Mouse (Mus musculus) myocyte (in vitro differentiated cells): ENCODE data around the gene Foxo1. TPM values are rescaled to one million over a fixed set of nuclear protein-coding genes. Genes with fewer than 3 reads are reported as not detected.

Source experiments
- H3K27me3 ChIP-seq: one replicate; pipeline ENCODE4 v1.6.1; 2011; ENCODE audit not compliant: control insufficient read depth, insufficient read depth, insufficient read length
- H3K36me3 ChIP-seq: one replicate; pipeline ENCODE4 v1.6.1; 2011; ENCODE audit not compliant: control insufficient read depth, insufficient read depth
- H3K4me2 ChIP-seq: one replicate; pipeline ENCODE4 v1.6.1; 2011; ENCODE audit warnings: low read depth, control low read depth
- H3K4me3 ChIP-seq: one replicate; pipeline ENCODE4 v1.5.1; 2011; ENCODE audit warnings: mild to moderate bottlenecking, control low read depth, moderate library complexity
- H3K79me2 ChIP-seq: one replicate; pipeline ENCODE4 v1.6.1; 2011; ENCODE audit not compliant: control insufficient read depth, insufficient read depth
- H3ac ChIP-seq: one replicate; pipeline ENCODE4 v1.6.1; 2011; ENCODE audit not compliant: control insufficient read depth, insufficient read length
- CEBPB ChIP-seq: IDR thresholded peaks from 2 replicates; pipeline ENCODE4 v1.6.1; 2011; ENCODE audit warnings: mild to moderate bottlenecking, moderate library complexity; ENCODE audit not compliant: poor library complexity, insufficient read depth, severe bottlenecking
- E2F4 ChIP-seq: IDR thresholded peaks from one replicate; pipeline ENCODE4 v1.6.1; 2011; ENCODE audit warnings: mild to moderate bottlenecking, control low read depth, moderate library complexity; ENCODE audit not compliant: insufficient read depth
- MAX ChIP-seq: IDR thresholded peaks from one replicate; pipeline ENCODE4 v1.6.1; 2011; ENCODE audit warnings: low read depth, mild to moderate bottlenecking, control low read depth
- MYOD1 ChIP-seq, 3 experiments: IDR thresholded peaks; one replicate each; pipeline ENCODE4 v1.6.1; 2011; ENCODE audit warnings: control low read depth in 2 of 3, low read depth in 2 of 3, mild to moderate bottlenecking in 2 of 3, moderate library complexity in 1 of 3; ENCODE audit not compliant: insufficient read length in 2 of 3, control insufficient read depth in 1 of 3
- MYOG ChIP-seq, 3 experiments: IDR thresholded peaks; one replicate each; pipeline ENCODE4 v1.6.1; 2011; ENCODE audit warnings: control low read depth in 2 of 3, low read depth in 2 of 3, mild to moderate bottlenecking in 2 of 3; ENCODE audit not compliant: insufficient read length in 2 of 3, control insufficient read depth in 1 of 3, insufficient read depth in 1 of 3
- POLR2A ChIP-seq: IDR thresholded peaks from one replicate; pipeline ENCODE4 v1.6.1; 2011; ENCODE audit warnings: low read depth, mild to moderate bottlenecking, control low read depth, moderate library complexity; ENCODE audit not compliant: insufficient read length
- POLR2AphosphoS2 ChIP-seq: IDR thresholded peaks from one replicate; pipeline ENCODE4 v1.6.1; 2011; ENCODE audit warnings: low read depth, control low read depth; ENCODE audit not compliant: insufficient read length
- REST ChIP-seq: IDR thresholded peaks from one replicate; pipeline ENCODE4 v1.6.1; 2011; ENCODE audit warnings: mild to moderate bottlenecking, control low read depth, moderate library complexity; ENCODE audit not compliant: insufficient read depth, insufficient read length
- SRF ChIP-seq: IDR thresholded peaks from one replicate; pipeline ENCODE4 v1.6.1; 2011; ENCODE audit warnings: low read depth; ENCODE audit not compliant: control insufficient read depth, insufficient read length
- TCF12 ChIP-seq: IDR thresholded peaks from one replicate; pipeline ENCODE4 v1.6.1; 2011; ENCODE audit warnings: mild to moderate bottlenecking, control low read depth; ENCODE audit not compliant: poor library complexity, insufficient read depth, severe bottlenecking
- TCF3 ChIP-seq: IDR thresholded peaks from one replicate; pipeline ENCODE4 v1.6.1; 2011; ENCODE audit warnings: low read depth, control low read depth; ENCODE audit not compliant: insufficient read length
- USF1 ChIP-seq: IDR thresholded peaks from one replicate; pipeline ENCODE4 v1.6.1; 2011; ENCODE audit warnings: low read depth, mild to moderate bottlenecking, control low read depth, moderate library complexity
- polyA plus RNA-seq: library from polyadenylated mRNA; unstranded; fragments of >200 nt; fragmentation: generic; extraction: Trizol; gene quantifications from one replicate; pipeline ENCODE4 v1.2.1, GENCODE M21; 2012; ENCODE audit warnings: missing spikeins

The Foxo1 gene
- polyA plus RNA-seq, result 7.2 TPM

GRCm38 (mm10) chr3:52267652-52268486, at the start of gene Foxo1:
Gene Foxo1, plus strand, starts transcription at chr3:52268336.
- peak; percentile 94 for TF ChIP-seq POLR2AphosphoS2
- TF ChIP-seq POLR2A, result peak; percentile 99
- TF ChIP-seq USF1, result no peak
- TF ChIP-seq MYOG (IDR thresholded peaks at IDR 0.05; ENCODE audit: control insufficient read depth in 1 of 3, insufficient read depth in 1 of 3, insufficient read length in 2 of 3, low read depth in 2 of 3), result peak in 1 of 3 experiments; percentile 26
- Histone ChIP-seq H3K4me3 (peak within 1 kb of the TSS; percentile 84), H3K27me3 (no peaks in the 10 kb centered on the region), H3K79me2 (peaks cover 32% of the 10 kb centered on the region), H3K36me3 (no peaks in the 10 kb centered on the region), H3K4me2 (peak within 1 kb of the TSS; percentile 97), H3ac (peak within 1 kb of the TSS; percentile 85)

GRCm38 (mm10) chr3:52218864-52219263, 49.3 kb upstream of the Foxo1 start:
- H3K36me3 ChIP-seq, result no peaks in the 10 kb centered on the region
- TF ChIP-seq POLR2A (no peak), MYOG (IDR thresholded peaks at IDR 0.05; ENCODE audit: control insufficient read depth in 1 of 3, insufficient read depth in 1 of 3, insufficient read length in 2 of 3, low read depth in 2 of 3) (no peak), SRF (no peak), E2F4 (no peak), POLR2AphosphoS2 (no peak), CEBPB (no peak)
- H3K4me2 ChIP-seq, result no peak overlapping the region
- H3ac ChIP-seq, result no peak overlapping the region
- no peak overlapping the region for H3K4me3 ChIP-seq
- no peaks in the 10 kb centered on the region for H3K27me3 ChIP-seq
- H3K79me2 ChIP-seq, result no peaks in the 10 kb centered on the region

- H3K79me2 ChIP-seq, result no peaks in the 10 kb centered on the region
- TF ChIP-seq E2F4 (no peak), CEBPB (no peak), TCF3 (no peak), POLR2A (no peak), MYOD1 (IDR thresholded peaks at IDR 0.05; ENCODE audit: control insufficient read depth in 1 of 3, insufficient read length in 2 of 3, low read depth in 2 of 3) (no peak), SRF (no peak), REST (no peak), MYOG (IDR thresholded peaks at IDR 0.05; ENCODE audit: control insufficient read depth in 1 of 3, insufficient read depth in 1 of 3, insufficient read length in 2 of 3, low read depth in 2 of 3) (no peak), USF1 (no peak), POLR2AphosphoS2 (no peak), MAX (no peak), TCF12 (no peak)
- H3K4me3 ChIP-seq, result no peak overlapping the region
- no peak overlapping the region for H3ac ChIP-seq
- no peaks in the 10 kb centered on the region for H3K27me3 ChIP-seq
- H3K36me3 ChIP-seq, result no peaks in the 10 kb centered on the region
- H3K4me2 ChIP-seq, result no peak overlapping the region
Observed at GRCm38 (mm10) chr3:52221082-52221481, 47.1 kb upstream of the Foxo1 start.

- no peak overlapping the region for H3ac ChIP-seq
- TF ChIP-seq CEBPB, result no peak
- TF ChIP-seq TCF12, result no peak
- no peak for TF ChIP-seq POLR2AphosphoS2
- no peak for TF ChIP-seq REST
- no peak for TF ChIP-seq TCF3
- TF ChIP-seq POLR2A, result no peak
- no peak for TF ChIP-seq E2F4
- TF ChIP-seq MYOG (IDR thresholded peaks at IDR 0.05; ENCODE audit: control insufficient read depth in 1 of 3, insufficient read depth in 1 of 3, insufficient read length in 2 of 3, low read depth in 2 of 3), result no peak
- TF ChIP-seq MAX, result no peak
- no peak for TF ChIP-seq SRF
- no peak for TF ChIP-seq USF1
- TF ChIP-seq MYOD1 (IDR thresholded peaks at IDR 0.05; ENCODE audit: control insufficient read depth in 1 of 3, insufficient read length in 2 of 3, low read depth in 2 of 3), result no peak
- H3K4me3 ChIP-seq, result no peak overlapping the region
- no peaks in the 10 kb centered on the region for H3K27me3 ChIP-seq
- H3K36me3 ChIP-seq, result no peaks in the 10 kb centered on the region
- H3K4me2 ChIP-seq, result no peak overlapping the region
- H3K79me2 ChIP-seq, result no peaks in the 10 kb centered on the region
Observed at GRCm38 (mm10) chr3:52221931-52222330, 46.2 kb upstream of the Foxo1 start.

- Histone ChIP-seq H3K36me3 (no peaks in the 10 kb centered on the region), H3K4me2 (no peak overlapping the region), H3K79me2 (no peaks in the 10 kb centered on the region), H3ac (no peak overlapping the region), H3K4me3 (no peak overlapping the region), H3K27me3 (no peaks in the 10 kb centered on the region)
- no peak for TF ChIP-seq USF1
- no peak for TF ChIP-seq TCF12
- no peak for TF ChIP-seq TCF3
- TF ChIP-seq POLR2A, result no peak
- no peak for TF ChIP-seq MAX
- TF ChIP-seq MYOD1 (IDR thresholded peaks at IDR 0.05; ENCODE audit: control insufficient read depth in 1 of 3, insufficient read length in 2 of 3, low read depth in 2 of 3), result no peak
- no peak for TF ChIP-seq SRF
- TF ChIP-seq E2F4, result no peak
- TF ChIP-seq CEBPB, result no peak
- no peak for TF ChIP-seq MYOG (IDR thresholded peaks at IDR 0.05; ENCODE audit: control insufficient read depth in 1 of 3, insufficient read depth in 1 of 3, insufficient read length in 2 of 3, low read depth in 2 of 3)
- TF ChIP-seq REST, result no peak
- TF ChIP-seq POLR2AphosphoS2, result no peak
Observed at GRCm38 (mm10) chr3:52236488-52236887, 31.6 kb upstream of the Foxo1 start.
